Mouse (Mus musculus): Measurements from ENCODE around the gene H2-K1. TPM values are rescaled to one million over a fixed set of nuclear protein-coding genes. Genes with fewer than 3 reads are reported as not detected.

The H2-K1 gene
- total RNA-seq (2021): 10 to 100 TPM; 38.9 to 46.7 TPM
- long read RNA-seq, experiment 1, transcript H2-K1-205 (8 exons, 1,570 nt): major isoform, 9 of 20 reads
- long read RNA-seq, experiment 1, transcript H2-K1-201 (8 exons, 1,619 nt): minor isoform, 6 of 20 reads
- long read RNA-seq, experiment 1, partial matches to known transcripts: 2 of 20 reads
- long read RNA-seq, experiment 1, other reads (novel, unspliced or antisense): 2 of 20 reads
- long read RNA-seq, experiment 2, transcript H2-K1-205 (8 exons, 1,570 nt): major isoform, 5 of 12 reads
- long read RNA-seq, experiment 2, partial matches to known transcripts: 0 of 12 reads
- long read RNA-seq, experiment 2, other reads (novel, unspliced or antisense): 4 of 12 reads

DNA sequence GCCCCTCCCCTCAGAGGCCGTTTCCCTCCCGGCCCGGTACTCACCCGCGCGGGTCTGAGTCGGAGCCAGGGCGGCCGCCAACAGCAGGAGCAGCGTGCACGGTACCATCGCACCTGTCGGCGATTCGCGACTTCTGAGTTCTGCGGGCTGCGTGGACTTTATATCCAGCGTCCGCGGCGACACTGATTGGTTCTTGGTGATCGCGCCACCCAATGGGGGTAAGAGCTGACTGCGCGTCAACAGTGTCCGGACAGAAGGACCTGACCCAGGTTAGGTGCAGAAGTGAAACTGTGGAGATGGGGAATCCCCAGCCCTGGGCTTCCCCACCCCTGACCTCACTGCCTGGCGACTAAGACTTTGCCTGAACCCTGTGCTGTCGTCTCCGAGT lies at the start of gene H2-K1:
TSS of gene H2-K1 (minus strand) at position 198 of the 388 bp plus-strand sequence.
- DNase-seq: peak; percentile 80

DNA sequence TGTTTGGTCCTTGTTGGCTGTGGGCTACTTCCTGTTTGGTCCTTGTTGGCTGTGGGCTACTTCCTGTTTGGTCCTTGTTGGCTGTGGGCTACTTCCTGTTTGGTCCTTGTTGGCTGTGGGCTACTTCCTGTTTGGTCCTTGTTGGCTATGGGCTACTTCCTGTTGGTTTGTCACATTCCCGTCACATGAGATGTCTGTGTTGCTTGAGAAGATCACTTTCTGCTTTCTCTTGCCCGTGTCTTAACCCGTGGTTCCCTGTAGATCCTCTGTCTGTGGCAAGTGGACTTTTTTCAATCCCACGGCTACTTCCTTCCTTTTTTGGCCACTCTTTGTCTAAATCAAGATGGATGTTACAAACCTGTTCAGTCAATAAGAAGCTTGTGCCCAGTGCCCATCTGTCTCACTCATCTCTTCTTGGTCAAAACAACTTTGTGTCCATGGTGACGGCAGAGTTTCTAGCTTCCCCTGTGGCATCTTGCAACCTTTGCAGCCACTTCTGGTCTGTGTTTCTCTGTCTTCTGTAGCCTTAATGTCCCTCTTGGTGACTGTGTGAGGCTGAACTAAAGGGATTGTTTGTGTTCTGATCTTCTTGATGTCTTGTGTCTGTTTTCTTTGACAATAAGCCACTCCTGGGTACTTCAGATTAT lies 47.4 kb upstream of the H2-K1 start:
- DNase-seq: no peak

DNA sequence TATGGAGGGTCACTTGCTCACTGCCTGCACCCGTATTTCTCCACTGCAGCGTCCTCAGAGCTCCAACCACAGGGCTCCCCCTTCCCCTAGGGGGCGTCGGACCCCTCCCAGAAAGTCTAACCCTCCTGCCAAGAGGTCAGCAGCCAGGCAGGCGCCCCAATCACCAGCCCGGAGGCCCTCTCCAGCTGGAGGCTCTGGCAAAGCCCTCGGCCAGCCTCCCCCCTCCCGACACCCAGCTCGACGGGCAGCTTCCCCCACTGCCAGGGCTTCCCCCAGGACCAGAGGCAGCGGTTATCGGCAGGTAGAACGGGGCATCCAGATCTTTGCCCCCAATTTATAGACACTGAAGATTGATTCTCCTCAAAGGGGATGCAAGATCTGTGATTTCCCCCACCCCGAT lies 45.8 kb upstream of the H2-K1 start:
- DNase-seq: no peak

DNA sequence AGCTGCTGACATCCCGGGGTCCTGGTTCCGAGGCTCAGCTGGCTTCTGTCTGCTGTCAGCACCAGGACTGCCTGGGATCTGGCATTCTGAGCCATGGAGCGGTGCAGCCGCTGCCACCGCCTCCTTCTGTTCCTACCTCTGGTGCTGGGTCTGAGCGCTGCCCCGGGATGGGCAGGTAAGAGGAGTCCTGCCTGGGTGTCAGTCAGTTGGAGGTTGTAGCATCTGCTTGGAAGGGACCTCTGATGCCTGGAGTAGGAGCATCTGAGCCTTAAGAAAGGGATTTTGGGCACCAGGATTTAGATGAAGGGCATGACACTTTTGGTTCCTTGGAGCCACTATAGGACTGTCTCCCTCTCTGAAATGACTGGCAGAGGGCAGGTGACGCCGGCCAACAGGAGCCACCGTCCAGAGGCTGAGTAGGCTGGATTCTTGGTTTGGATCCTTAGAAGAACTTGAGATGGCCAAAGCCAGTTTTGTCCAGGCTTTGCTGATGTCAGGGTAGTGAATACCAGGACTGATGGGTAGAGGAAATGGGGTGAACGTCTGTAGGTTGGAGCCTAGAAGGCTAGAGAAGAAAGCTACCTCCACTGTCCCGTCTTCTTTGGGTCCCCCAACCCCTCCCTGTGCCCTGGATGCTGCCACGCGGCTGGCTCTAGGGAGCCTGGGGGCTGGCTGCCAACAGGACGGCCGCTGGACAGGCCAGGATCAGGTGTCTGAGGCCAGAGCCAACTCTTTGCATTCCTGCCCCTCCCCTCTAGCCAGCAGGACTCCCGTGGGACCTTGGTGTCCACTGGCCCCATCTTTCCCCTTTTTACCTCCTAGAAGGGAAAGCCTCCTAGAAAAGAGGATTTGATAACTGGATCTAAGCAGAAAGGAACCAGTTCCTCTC lies 39.7 kb upstream of the H2-K1 start:
- DNase-seq: peak; percentile 77

DNA sequence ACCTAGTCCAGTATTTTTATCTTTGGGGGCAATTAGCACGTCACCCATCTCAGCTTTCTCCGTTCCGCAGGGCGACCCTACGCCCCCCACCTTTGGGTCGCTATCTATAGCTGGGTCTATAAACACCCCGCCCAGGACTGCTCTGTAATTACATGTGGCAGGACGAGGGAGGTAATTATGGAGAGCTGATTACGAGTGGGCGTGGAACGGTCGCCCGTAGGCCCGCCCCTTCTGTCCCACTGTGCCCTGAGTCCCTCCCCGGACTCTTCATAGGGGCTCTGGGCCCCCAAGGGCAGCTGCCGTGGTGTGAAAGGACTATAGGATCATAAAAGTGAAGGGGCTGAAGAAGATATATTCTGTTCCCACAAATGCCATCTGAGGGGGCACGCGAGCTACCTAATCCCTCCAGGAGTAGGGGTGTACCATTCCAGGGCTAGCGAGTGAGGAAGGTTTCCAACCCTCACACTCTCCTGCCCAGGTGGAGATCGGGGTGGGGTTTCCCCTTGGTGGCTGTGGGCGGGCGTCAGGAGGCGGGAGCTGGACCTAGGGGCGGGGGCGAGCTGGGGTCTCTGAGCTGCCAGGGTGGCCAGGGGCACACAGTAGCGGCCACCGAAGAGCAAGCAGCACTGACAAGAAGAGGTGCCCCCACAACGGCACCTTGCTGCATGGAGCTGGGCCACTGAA lies 38.9 kb upstream of the H2-K1 start, which contains the start of gene Col11a2:
TSS of gene Col11a2 (plus strand) at position 560 of the 684 bp plus-strand sequence.
- DNase-seq: no peak

DNA sequence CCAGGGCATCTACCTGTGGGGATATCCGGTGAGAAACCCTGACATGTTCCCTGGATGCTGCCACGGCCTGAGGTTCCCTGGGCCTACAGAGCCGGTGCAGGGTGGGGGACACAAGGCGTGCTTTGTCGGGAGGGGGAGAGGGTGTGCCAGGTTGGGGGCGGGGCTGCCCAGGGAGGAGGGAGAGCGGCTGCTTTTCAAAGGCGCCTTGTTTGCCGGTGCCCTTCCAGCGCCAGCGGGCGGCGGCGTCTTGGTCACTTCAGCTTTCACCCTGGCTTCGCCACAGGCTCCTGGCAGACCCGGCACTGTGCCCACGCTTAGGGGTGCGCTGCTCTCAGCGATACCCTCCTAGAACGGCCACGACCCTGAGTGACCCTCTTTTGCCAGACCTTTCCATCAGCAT lies 38.3 kb upstream of the H2-K1 start:
- no peak for DNase-seq

DNA sequence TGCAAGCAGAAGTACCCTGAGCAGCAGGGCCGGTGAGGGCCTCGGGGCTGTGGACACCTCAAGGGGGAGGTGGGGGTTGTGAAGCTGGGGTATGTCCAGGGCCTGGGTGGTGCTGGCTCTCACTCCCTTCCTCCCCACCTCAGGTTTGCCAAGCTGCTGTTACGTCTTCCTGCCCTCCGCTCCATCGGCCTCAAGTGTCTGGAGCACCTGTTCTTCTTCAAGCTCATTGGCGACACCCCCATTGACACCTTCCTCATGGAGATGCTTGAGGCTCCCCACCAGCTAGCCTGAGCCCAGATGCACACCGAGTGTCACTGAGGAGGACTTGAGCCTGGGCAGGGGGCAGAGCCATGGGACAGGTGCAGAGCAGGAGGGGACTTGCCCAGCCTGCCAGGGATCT lies 37.1 kb upstream of the H2-K1 start:
- DNase-seq: no peak

DNA sequence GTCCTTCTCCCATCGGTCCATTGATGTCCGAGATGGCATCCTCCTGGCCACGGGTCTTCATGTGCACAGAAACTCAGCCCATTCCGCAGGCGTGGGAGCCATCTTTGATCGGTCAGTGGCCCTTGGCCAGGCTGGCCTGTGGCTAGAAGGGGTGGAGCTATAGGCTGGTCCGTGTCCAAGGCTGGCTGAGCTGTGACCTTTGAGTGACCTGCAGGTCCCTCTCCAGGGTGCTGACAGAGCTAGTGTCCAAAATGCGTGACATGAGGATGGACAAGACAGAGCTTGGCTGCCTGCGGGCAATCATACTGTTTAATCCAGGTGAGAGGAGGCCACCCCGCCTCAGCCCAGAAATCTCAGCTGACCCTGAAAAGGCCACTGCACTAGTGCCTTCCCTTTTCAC lies 36.5 kb upstream of the H2-K1 start:
- no peak for DNase-seq

DNA sequence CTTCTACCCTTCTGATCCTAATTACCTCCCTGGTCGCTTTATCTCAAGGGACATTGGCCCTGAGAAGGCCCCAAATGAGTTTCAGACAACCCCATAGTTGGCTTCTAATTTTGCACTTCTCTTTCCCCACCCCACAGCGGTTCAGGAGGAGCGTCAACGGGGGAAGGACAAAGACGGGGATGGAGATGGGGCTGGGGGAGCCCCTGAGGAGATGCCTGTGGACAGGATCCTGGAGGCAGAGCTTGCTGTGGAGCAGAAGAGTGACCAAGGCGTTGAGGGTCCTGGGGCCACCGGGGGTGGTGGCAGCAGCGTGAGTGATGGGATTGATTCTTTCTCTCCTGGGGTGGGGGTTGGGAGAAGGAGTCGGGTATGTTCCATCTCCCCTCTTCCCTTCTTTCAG lies 35.4 kb upstream of the H2-K1 start:
- DNase-seq: no peak

DNA sequence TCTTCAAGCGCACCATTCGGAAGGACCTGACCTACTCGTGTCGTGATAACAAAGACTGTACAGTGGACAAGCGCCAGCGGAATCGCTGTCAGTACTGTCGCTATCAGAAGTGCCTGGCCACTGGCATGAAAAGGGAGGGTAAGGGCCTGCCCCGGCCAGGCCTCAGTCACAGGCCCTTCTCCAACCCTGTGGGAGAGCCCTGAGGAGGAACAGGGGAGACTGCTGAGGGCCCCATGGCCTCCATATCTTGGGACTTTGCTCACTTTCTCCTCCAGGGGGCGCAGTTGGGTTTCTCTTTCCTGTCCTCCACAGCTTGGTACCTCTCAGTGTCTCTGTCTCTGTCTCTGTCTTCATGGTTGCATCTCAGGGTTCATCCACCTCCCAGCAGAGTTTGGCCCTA lies 33.9 kb upstream of the H2-K1 start:
- peak; percentile 76 for DNase-seq

DNA sequence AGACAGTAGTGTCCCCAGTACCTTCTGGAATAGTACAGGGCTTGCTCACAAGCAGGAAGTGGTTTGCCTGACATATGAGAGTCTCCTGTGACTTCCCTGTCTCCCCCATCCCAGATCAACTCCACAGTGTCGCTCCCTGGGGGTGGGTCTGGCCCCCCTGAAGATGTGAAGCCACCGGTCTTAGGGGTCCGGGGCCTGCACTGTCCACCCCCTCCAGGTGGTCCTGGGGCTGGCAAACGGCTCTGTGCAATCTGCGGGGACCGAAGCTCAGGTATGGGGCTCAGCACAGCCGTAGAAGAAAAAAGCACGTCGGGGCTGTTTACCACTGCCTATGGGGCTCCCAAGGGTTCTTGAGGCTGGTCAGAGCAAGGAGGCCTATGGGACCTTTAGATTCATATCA lies 33.3 kb upstream of the H2-K1 start:
- peak; percentile 21 for DNase-seq

DNA sequence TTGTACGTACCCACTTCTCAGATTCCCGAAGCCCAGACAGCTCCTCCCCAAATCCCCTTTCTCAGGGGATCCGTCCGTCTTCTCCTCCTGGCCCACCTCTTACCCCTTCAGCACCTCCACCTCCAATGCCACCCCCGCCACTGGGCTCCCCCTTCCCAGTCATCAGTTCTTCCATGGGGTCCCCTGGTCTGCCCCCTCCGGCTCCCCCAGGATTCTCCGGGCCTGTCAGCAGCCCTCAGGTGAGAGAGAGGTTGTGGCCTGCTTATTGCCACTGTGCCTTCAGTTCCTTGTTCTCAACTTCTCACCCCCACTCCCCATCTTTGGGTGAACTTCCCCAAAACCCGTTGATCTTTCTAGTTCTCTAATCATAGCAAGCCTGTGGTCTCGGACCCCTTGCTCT lies 32.7 kb upstream of the H2-K1 start:
- peak; percentile 31 for DNase-seq

DNA sequence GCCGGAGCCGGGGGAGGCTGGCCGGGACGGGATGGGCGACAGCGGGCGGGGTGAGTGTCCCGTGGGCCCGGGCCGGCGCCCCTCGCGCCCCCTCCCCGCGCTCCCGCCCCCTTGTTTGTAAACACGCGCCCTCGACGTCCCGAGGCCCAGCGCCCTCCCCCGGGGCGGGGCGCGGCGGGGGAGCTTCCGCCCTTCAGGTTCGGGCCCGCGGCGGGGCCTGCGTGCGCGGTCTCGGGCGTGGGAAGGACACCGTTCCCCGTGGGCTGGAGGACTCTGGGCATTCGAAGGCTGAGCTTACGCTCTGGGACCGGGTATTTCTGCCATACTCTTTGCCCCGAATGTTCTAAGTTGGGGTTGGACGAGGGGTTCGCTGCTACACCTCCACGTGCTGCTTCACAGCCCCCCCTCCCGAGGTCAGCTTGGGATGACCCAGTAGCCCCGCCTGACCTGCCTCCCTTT lies 32.1 kb upstream of the H2-K1 start:
- no peak for DNase-seq

DNA sequence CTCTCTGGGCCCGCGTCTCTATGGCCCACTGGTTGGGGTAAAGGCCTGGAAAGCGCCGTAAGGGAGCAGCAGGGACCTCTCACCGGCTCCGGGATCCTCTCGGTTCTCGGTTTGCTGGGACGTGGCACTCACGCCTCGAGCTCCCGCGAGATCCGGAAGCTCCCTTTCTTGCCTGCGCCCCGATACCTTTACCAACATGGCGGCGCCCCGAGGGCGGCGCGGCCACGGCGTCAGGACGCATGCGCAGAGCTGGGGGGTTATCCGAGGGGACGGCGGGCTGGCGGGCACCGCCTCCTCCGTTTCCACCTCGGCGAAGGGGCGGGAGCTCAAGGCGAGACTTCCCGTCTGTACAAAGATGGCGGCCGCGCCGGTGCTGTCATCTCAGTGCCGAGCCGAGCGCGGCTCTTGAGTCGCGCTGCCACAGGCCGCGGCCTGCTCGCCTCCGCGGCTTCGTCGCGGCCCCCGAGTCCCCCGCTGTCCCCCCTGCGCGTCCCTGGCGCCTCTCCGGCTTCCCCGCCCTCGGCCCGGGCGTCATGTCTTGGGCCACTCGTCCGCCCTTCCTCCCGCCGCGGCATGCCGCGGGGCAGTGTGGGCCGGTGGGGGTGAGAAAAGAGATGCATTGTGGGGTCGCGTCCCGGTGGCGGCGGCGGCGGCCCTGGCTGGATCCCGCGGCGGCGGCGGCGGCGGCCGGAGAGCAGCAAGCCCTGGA lies 31.5 kb upstream of the H2-K1 start, which contains the start of the genes Slc39a7 and Rxrb:
TSS of gene Slc39a7 (minus strand) at position 218 of the 709 bp plus-strand sequence.
TSS of gene Rxrb (plus strand) at position 348 of the 709 bp plus-strand sequence.
- DNase-seq: peak; percentile 100

DNA sequence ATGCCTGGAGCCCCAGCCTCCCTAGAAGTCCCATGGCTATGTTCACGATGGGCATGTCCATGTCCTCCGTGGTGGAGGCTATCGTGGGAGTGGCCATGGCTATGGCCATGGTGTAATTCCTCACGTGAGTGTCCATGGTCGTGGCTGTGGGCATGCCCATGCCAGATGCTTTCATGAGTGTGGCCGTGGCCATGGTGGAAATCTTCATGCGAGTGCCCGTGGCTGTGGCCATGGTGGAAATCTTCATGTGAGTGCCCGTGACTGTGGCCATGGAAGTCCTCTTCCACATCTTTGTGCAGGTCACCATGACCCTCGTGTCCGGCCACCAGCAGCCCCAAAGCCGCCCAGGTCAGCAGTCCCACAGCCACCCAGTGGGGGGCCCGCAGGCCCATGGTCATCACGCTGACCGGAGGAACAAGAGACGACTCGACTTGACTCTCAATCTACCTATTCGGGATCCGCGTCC lies 30.7 kb upstream of the H2-K1 start:
- peak; percentile 45 for DNase-seq

DNA sequence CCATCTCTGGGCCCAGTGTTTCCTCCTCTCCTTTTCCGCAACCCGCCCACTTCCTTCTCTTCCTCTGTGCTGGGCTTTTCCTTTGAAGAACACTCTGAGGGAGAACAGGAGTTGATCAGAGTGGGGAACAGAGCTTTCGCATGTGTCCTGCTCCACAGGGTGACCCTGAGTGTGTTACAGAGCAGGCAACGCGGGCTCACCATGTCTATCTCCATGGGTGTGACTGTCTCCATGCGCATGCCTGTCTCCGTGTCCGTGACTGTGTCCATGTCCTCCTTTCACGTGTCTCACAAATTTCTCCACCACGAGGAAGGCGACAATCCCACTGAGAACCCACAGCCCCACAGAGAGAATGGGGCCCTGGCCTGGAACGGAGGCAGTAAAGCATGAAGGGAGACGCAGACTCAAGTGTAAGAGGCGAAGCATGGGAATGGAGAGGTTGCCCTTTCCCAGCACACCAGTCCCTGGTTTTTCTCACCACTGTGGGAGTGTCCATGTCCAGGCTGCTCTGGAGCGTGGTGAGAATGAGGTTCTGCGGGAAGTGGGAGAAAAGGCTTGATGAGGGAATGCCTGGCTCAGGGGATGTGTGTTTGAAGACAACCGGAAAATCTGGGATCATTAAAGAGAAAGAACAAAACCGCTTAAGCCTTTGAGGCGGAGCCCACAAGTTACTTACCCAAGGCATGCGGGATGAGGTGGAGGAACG lies 29.9 kb upstream of the H2-K1 start:
- DNase-seq: no peak

DNA sequence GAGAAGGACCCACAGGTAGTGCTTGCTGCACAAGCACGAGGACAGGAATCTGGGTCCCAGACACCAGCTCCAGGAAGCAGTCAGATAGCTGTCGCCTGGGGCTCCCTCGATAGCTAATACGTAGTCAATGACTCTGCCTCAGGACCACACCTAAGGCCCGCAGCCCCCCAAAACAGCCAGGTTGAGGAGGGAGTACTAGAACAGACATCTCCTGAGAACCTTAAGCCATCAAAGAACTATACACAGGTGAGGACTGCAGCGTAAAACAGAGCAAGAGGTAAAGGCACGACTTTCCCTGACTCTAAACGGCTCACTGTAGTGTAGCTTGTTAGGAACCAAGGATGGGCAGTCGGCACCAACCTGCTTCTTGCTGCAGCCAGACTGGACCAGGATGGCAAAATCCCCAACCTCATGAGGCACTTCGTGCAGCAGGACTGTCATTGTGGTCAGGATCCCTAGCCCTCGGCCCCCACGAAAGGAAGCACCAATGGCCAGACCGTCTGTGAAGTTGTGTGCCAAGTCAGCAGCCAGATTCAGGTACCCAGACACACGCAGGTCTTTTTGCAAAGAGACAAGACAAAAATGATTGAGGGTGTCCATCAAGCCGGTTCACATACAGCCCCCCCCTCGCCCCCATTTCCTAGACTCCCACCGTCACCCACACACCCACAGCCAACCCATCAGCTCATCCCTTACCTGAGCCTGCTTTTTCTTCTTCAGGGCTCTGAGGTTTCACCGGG lies 29.2 kb upstream of the H2-K1 start:
- no peak for DNase-seq

DNA sequence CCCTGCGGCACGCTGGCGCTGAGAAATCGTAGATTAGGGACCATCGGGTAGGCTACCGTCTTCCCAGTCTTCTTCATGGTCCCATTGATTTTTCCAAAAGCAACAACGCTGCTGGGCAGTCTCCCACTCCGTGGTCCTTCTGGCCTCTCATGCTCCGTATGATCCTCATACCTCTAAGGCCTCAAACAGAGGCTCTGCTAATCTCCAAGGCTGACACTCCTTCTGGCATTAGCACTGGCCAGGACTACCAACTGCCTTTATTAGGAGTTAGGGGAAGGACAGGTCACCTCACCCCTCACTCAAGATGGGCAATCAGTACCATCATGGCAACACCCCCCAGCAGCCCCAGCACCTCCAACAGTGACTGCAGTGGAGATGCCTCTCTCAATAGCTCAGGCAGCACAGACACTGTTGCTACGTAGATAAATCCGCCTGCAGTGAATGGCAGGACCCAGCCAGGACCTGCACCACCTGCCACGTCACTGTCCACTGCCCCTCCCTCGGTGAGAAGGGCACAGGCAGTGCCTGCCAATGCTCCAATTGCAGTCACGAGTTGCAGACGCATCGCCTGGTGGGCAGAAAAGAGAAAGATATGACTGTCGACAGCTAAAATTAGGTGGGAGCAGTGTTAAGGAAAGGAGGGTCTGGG lies 28.5 kb upstream of the H2-K1 start:
- peak; percentile 8 for DNase-seq

DNA sequence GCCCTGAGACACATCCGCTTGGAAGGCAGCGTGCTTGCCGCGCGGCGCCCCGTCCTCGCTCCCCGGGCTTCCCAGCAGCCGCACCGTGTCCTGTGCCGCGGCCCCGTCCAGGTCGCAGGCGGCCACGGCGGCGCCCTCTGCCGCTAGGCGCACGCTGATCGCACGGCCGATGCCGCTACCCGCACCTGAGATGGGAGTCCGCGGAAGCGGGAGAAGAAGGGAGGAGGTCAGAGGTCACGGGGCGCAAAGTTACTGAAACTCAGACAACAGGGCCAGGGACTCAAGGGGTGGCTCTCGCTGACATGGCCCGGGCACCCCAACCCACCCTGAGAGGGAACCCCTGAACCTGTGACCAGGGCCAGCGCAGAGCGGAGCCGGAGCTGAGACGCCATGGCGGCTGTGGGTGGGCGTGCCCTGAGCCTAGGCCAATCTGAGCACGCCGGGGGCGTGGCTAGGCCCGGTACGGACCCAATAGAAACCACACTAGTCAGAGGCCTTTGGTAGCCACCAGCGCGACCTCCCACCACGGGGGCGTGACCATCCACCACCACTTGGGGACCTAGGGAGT lies 27.6 kb upstream of the H2-K1 start, which contains the start of gene H2-Ke6:
TSS of gene H2-Ke6 (minus strand) at position 405 of the 568 bp plus-strand sequence.
- DNase-seq: peak; percentile 93

All from gastrocnemius, postnatal 10 days (tissue).